Mouse (Mus musculus): ENCODE measurements around the gene Rnf145. TPM values are rescaled to one million over a fixed set of nuclear protein-coding genes. Genes with fewer than 3 reads are reported as not detected.
A peak's percentile ranks its signal among the peaks of the same experiment; 100 is the strongest.

The Rnf145 gene
- total RNA-seq, 2 experiments from 2014 or later: 95.7 to 97.0 TPM

- H3K4me3 ChIP-seq: no peak overlapping the region
- TF ChIP-seq CTCF (conservative IDR thresholded peaks at IDR 0.05): no peak
- H3K27ac ChIP-seq: no peak overlapping the region
- no peak for DNase-seq (ENCODE audit: low spot score in 2 of 2)
Measured at GRCm38 (mm10) chr11:44530382-44530781, 11.6 kb downstream of the Rnf145 start.

- no peak overlapping the region for H3K4me3 ChIP-seq
- no peak for DNase-seq (ENCODE audit: low spot score in 2 of 2)
- TF ChIP-seq CTCF (conservative IDR thresholded peaks at IDR 0.05): no peak
- no peak overlapping the region for H3K27ac ChIP-seq
Measured at GRCm38 (mm10) chr11:44530867-44531266, 12.1 kb downstream of the Rnf145 start.

GRCm38 (mm10) chr11:44531617-44532016 is 12.9 kb downstream of the Rnf145 start:
- Histone ChIP-seq H3K27ac (no peak overlapping the region), H3K4me3 (no peak overlapping the region)
- DNase-seq (ENCODE audit: low spot score in 2 of 2): no peak
- no peak for TF ChIP-seq CTCF (conservative IDR thresholded peaks at IDR 0.05)

- Histone ChIP-seq H3K4me3 (no peak overlapping the region), H3K27ac (no peak overlapping the region)
- no peak for TF ChIP-seq CTCF (conservative IDR thresholded peaks at IDR 0.05)
- DNase-seq (ENCODE audit: low spot score in 2 of 2): no peak
Measured at GRCm38 (mm10) chr11:44532846-44533781, 14.3 kb downstream of the Rnf145 start.

- TF ChIP-seq CTCF (conservative IDR thresholded peaks at IDR 0.05): no peak
- no peak overlapping the region for H3K4me3 ChIP-seq
- H3K27ac ChIP-seq: no peak overlapping the region
- DNase-seq (ENCODE audit: low spot score in 2 of 2): no peak
Measured at GRCm38 (mm10) chr11:44534999-44535750, 16.4 kb downstream of the Rnf145 start.

GRCm38 (mm10) chr11:44537403-44537802 is 18.6 kb downstream of the Rnf145 start:
- DNase-seq (ENCODE audit: low spot score in 2 of 2): no peak
- TF ChIP-seq CTCF (conservative IDR thresholded peaks at IDR 0.05): no peak
- no peak overlapping the region for H3K4me3 ChIP-seq
- H3K27ac ChIP-seq: no peak overlapping the region

GRCm38 (mm10) chr11:44538101-44538500 is 19.3 kb downstream of the Rnf145 start:
- no peak overlapping the region for H3K4me3 ChIP-seq
- TF ChIP-seq CTCF (conservative IDR thresholded peaks at IDR 0.05): no peak
- no peak for DNase-seq (ENCODE audit: low spot score in 2 of 2)
- no peak overlapping the region for H3K27ac ChIP-seq

GRCm38 (mm10) chr11:44538501-44539290 is 19.9 kb downstream of the Rnf145 start:
- no peak for TF ChIP-seq CTCF (conservative IDR thresholded peaks at IDR 0.05)
- no peak overlapping the region for H3K4me3 ChIP-seq
- no peak for DNase-seq (ENCODE audit: low spot score in 2 of 2)
- no peak overlapping the region for H3K27ac ChIP-seq

- H3K27ac ChIP-seq: no peak overlapping the region
- no peak for TF ChIP-seq CTCF (conservative IDR thresholded peaks at IDR 0.05)
- H3K4me3 ChIP-seq: no peak overlapping the region
- DNase-seq (ENCODE audit: low spot score in 2 of 2): no peak
Measured at GRCm38 (mm10) chr11:44539291-44539930, 20.6 kb downstream of the Rnf145 start.

- Histone ChIP-seq H3K4me3 (no peak overlapping the region), H3K27ac (no peak overlapping the region; the same call in 1 of the 2 replicates)
- no peak for DNase-seq (ENCODE audit: low spot score in 2 of 2)
- no peak for TF ChIP-seq CTCF (conservative IDR thresholded peaks at IDR 0.05)
Measured at GRCm38 (mm10) chr11:44540243-44540642, 21.5 kb downstream of the Rnf145 start.

- no peak for TF ChIP-seq CTCF (conservative IDR thresholded peaks at IDR 0.05)
- Histone ChIP-seq H3K4me3 (no peak overlapping the region), H3K27ac (peak overlapping the region; percentile 28; the same call in 1 of the 2 replicates)
- no peak for DNase-seq (ENCODE audit: low spot score in 2 of 2)
Measured at GRCm38 (mm10) chr11:44541280-44541679, 22.5 kb downstream of the Rnf145 start.

GRCm38 (mm10) chr11:44541813-44542212 is 23.0 kb downstream of the Rnf145 start:
- no peak overlapping the region for H3K4me3 ChIP-seq
- DNase-seq (ENCODE audit: low spot score in 2 of 2): no peak
- TF ChIP-seq CTCF (conservative IDR thresholded peaks at IDR 0.05): no peak

More at GRCm38 (mm10) chr11:44541813-44542212, 23.0 kb downstream of the Rnf145 start:
- peak overlapping the region; percentile 28; the same call in 1 of the 2 replicates for H3K27ac ChIP-seq

Measured in layer of hippocampus, adult 2 months (tissue).